Mouse (Mus musculus): Measurements from ENCODE around the gene Zc3h12c.

- TF ChIP-seq TAL1 (IDR thresholded peaks at IDR 0.05; ENCODE audit: low read length) (no peak), HCFC1 (IDR thresholded peaks at IDR 0.05; ENCODE audit: low read depth, low read length) (no peak), CTCF (IDR thresholded peaks at IDR 0.05 in 2 of 3, conservative IDR thresholded peaks at IDR 0.05 in 1 of 3; ENCODE audit: control insufficient read depth in 1 of 3, insufficient read depth in 1 of 3, low read depth in 2 of 3, low read length in 3 of 3, poor library complexity in 1 of 3, severe bottlenecking in 1 of 3) (no peak), EP300 (IDR thresholded peaks at IDR 0.05; ENCODE audit: low read depth in 1 of 2, low read length in 2 of 2) (no peak), POLR2AphosphoS2 (IDR thresholded peaks at IDR 0.05; ENCODE audit: low read length) (no peak), POLR2A (IDR thresholded peaks at IDR 0.05; ENCODE audit: control insufficient read depth in 1 of 2, insufficient read depth in 1 of 2, low read depth in 1 of 2, low read length in 2 of 2, poor library complexity in 1 of 2) (no peak)
Measured at GRCm38 (mm10) chr9:52125225-52125624, 43.1 kb downstream of the Zc3h12c start.

Data from MEL (cell line).